Mouse (Mus musculus): Measurements from ENCODE around the gene Ttc7.
A peak's percentile ranks its signal among the peaks of the same experiment; 100 is the strongest.

Ttc7 gene

DNA sequence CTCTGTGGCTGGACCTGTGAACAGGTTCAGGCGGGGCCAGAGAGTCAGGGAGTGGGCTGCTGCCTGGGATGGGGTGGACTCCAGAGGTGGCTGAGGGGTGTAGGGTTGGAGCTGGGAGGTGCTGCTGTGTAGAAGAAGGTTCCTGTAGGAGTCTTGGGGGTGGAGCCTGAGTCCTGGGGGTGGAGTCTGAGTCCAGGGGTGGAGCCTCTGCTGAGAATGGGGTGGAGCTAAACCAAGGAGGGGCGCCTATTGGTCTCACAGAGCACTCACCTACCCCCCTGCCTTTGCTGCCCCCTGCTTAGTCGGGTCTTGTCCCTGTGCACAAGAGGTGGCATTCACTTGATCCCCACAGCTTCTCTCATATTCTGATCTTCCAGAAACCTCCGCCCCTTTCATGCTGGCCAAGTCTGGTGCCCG is 31.9 kb downstream of the Ttc7 start:
- peak; percentile 67 for DNase-seq (ENCODE audit: low read depth)

DNA sequence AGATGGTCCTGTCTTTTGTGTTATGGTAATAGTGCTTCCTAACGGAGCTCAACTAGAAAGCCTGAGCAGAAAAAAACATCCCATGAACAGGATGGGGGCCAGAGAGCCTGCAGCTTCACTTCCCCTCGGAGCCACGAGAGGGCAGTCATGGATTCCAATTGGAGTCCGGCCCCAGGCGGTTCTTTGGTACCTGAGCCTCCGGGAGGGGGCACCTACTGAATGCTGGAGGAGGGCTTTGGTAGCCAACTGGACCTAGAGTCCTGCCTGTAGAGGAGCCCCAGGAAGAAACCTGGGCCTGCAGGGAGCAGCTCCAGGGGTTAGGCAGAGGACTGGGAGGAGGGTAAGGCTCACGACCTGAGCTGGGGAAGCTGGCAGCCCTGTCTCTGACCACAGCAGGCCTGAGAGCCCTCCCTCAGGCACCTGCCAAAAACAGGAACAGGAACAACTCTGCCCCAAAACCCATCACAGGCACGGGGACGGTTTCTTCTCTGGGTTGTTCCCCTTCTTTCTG is 32.4 kb downstream of the Ttc7 start:
- peak; percentile 89 for DNase-seq (ENCODE audit: low read depth)

GRCm38 (mm10) chr17:87315891-87316763 is 33.4 kb downstream of the Ttc7 start:
- DNase-seq (ENCODE audit: low read depth) = no peak

DNA sequence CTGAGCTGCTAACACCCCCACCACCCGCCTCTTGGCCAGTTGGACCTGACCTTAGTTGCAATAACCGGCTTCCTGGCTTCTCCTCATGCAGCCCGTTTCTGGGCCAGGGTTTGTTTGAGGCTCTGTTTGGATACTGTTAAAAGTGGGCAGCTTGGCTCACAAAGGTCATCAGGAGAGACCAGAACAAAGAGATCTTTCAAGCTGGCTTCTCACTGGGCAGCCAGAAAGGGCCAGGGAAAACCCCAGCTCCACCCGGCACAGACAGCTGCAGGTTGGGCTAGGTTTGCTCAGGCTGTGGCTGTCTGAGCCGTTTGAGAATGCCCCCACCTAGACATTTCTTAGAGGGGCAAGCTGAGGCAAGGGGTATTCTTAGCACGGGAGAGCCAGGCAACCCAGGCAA is 34.6 kb downstream of the Ttc7 start:
- DNase-seq (ENCODE audit: low read depth) = no peak

- no peak for DNase-seq (ENCODE audit: low read depth)
Measured at GRCm38 (mm10) chr17:87317947-87318346, 35.3 kb downstream of the Ttc7 start.

GRCm38 (mm10) chr17:87321673-87322072 is 39.0 kb downstream of the Ttc7 start:
- peak; percentile 71 for DNase-seq (ENCODE audit: low read depth)

DNA sequence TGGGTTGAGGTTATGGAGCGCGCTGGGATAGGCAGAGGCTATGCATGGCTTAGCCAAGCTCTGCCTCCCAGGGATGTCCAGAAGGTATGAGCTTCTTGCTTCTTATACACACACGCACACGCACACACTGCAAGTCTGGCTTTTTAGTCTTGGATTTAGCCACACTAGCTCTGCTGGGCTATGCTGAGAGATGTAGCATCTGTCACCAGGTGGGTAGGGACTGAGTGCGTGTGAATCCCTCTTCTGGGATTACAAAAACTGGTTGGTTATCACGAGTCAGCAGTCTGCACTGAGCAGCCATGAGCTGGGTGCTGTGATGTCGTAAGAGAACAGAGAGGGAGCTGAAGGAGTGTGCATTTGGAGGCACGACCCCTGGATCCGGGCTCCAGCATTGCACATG is 40.5 kb downstream of the Ttc7 start:
- DNase-seq (ENCODE audit: low read depth) = no peak

- no peak for DNase-seq (ENCODE audit: low read depth)
Measured at GRCm38 (mm10) chr17:87325501-87325900, 42.8 kb downstream of the Ttc7 start.

DNA sequence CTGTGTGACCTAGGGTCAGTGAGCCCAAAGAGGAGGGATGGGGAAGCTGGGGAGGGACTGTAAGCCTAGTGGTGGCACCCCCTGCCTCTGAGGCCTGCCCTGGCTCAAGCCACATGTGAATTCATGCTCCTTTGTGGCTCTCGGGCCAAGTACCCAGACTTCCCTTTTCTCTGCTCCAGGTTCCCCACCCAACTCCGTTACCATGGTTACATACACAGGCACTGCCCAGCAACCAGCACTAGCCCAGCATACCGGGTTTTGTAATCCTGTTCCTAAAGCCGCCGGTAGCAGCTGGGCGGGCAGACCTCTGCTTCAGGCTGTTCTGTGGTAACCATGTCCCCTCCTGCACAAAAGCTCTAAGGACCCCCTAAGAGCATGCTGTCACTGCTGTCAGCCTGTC is 44.3 kb downstream of the Ttc7 start:
- no peak for DNase-seq (ENCODE audit: low read depth)

GRCm38 (mm10) chr17:87327645-87328044 is 45.0 kb downstream of the Ttc7 start:
- DNase-seq (ENCODE audit: low read depth) = no peak

- no peak for DNase-seq (ENCODE audit: low read depth)
Measured at GRCm38 (mm10) chr17:87328177-87328768, 45.6 kb downstream of the Ttc7 start.

DNA sequence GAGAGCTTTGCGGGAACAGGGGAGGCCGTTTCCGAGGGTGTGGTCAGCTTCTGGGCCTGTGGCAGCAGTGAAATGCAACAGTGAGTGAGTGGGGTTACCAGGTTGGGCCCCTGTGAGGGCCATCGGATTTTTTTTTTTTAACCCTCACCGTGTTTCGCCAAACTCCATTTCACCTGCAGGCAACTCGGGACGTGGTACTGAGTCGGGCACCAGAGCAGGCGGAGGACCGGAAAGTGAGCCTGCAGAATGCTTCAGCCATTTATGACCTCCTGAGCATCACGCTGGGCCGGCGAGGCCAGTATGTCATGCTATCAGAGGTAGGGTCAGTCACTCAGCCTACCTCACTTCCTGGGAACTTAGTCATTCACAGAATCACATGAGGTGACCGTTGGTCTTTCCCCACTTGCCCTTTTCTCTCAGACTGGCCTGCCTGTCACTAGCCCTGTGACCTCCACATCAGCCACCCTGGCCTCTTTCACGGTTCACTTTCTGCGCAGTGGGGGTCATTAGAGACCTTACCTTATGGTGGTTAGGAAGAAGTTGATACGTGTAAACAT is 46.5 kb downstream of the Ttc7 start:
- DNase-seq (ENCODE audit: low read depth) = no peak

GRCm38 (mm10) chr17:87330250-87330920 is 47.7 kb downstream of the Ttc7 start:
- DNase-seq (ENCODE audit: low read depth) = no peak

GRCm38 (mm10) chr17:87330921-87331291 is 48.2 kb downstream of the Ttc7 start:
- no peak for DNase-seq (ENCODE audit: low read depth)

- DNase-seq (ENCODE audit: low read depth) = no peak
Measured at GRCm38 (mm10) chr17:87331336-87332141, 48.9 kb downstream of the Ttc7 start.

DNA sequence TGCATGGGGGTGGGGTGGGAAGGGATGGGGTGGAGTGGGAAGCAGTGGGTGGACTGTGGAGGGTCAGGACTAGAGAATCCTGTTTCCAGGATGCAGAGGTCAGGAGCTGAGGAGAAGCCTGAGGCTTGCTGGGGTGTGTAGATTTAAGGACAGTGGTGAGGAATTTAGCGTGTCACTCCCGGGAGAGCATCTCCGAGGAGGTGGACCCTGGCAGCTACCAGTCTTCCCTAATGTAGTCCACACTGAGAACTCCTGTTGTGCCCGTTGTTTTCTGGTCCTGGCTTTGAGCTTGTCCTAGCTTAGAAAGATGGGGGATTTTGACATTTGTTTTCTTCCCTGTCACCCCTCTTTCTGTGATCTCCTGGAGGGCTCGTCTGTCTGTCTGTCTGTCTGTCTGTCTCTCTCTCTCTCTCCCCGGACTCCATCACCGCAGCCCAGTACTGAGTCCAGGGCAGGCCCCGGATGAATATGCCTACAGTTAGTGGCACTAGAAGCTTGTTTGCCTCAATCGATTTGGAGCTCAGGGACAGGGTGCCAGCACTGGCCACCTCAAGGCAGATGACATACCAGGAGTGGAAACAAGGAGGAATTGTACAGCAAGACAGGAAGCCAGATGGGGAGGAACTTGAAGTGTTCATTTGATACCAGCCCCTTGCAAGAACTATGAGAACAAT is 49.6 kb downstream of the Ttc7 start:
- no peak for DNase-seq (ENCODE audit: low read depth)

DNA sequence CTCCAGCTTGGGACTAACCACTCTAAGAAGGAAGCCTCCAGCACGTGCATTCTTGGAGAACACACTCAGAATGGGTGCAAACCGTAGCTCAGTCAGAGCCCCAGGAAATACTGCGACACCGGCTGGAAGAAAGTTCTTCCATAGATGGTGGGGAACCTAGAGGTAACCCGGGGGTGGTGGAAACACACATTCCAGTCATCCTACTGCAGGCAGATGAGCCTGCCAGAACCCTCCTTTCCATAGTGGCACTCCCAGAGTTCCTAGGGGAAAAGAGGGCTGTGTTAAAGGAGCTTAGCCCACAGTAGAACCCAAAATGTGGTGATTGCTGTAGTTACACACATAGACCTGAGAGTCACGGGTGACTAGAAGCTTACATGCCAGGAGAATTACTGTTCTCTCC is 50.2 kb downstream of the Ttc7 start:
- no peak for DNase-seq (ENCODE audit: low read depth)

GRCm38 (mm10) chr17:87334162-87334561 is 51.5 kb downstream of the Ttc7 start:
- no peak for DNase-seq (ENCODE audit: low read depth)

DNA sequence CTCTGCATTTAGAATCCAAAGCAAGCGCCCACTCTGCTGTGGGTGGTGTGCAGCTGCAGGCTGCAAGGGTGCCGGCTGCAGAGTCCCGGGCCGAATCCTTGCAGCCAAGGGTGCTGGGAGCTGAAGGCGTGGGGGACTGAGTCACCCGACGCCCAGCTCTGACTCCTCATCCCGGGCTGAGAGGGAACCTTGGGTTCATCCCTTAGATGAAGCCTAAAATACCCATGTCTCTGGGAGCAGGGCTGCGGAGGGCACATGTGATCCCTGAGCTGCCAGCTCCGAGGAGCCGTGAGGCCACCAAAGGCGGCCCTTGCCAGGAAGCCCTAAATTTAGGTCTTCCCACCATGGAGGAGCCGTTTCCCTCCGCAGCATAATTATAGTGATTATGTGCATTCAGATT is 52.5 kb downstream of the Ttc7 start:
- DNase-seq (ENCODE audit: low read depth) = no peak

DNA sequence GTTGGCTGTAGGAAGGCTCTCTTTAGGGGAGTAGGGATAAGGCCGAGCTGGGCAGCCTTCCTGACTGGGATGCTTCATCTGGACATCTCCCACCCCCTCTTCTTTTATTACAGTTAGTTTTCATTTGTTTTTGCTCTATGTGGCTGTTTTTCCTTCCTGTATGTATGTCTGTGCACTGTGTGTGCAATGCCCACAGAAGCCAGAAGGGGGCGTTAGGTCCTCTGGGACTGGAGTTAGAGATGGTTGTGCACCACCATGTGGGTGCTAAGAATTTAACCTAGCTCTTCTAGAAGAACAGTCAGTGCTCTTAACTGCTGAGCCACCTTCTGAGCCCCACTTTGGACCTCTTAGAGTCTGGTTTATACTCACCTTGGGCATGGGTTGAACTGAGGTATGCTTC is 53.0 kb downstream of the Ttc7 start:
- DNase-seq (ENCODE audit: low read depth) = no peak

- DNase-seq (ENCODE audit: low read depth) = no peak
Measured at GRCm38 (mm10) chr17:87336910-87337309, 54.2 kb downstream of the Ttc7 start.

Measured in induced T-regulatory cell, adult 2 months (primary cell).